Mouse (Mus musculus): ENCODE data around the gene Zmym6.

GRCm38 (mm10) chr4:127054522-127055198, 22.5 kb upstream of the Zmym6 start:
- TF ChIP-seq MAFK (IDR thresholded peaks at IDR 0.05; ENCODE audit: insufficient read depth, low read depth, low read length) (no peak), CHD2 (IDR thresholded peaks at IDR 0.05; ENCODE audit: low read depth, low read length) (no peak), HCFC1 (IDR thresholded peaks at IDR 0.05; ENCODE audit: borderline replicate concordance, insufficient read depth, low read length) (no peak)
